Mouse (Mus musculus): ENCODE measurements around the gene Nek9.

Gene Nek9

GRCm38 (mm10) chr12:85346374-85346773, 7.2 kb upstream of the Nek9 start:
- peak; percentile 55 to 60 for DNase-seq

GRCm38 (mm10) chr12:85345559-85345958, 6.4 kb upstream of the Nek9 start:
- DNase-seq, result no peak

DNA sequence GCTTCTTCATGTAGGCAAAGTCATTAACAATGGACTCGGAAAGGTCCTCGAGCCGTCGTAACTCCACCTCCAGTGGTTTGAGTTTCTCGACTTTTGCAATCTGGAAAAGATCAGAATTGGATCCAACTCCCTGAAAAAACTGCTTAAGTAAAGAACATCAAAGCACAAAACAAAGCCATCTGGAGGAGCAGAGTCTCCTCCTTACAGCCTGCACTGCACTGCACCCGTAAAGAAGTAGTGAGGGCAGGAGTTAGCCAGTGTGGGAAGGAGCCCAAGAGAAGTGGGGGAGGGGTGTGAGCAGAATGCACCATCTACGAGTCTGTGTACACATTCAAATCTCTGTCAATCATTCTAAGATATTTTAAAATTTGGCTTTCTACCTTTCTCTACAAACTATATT, 5.1 kb upstream of the Nek9 start:
- no peak for DNase-seq

GRCm38 (mm10) chr12:85342310-85342709, 3.1 kb upstream of the Nek9 start:
- DNase-seq, result no peak

GRCm38 (mm10) chr12:85341131-85341530, 2.0 kb upstream of the Nek9 start:
- DNase-seq, result peak; percentile 19 to 24

DNA sequence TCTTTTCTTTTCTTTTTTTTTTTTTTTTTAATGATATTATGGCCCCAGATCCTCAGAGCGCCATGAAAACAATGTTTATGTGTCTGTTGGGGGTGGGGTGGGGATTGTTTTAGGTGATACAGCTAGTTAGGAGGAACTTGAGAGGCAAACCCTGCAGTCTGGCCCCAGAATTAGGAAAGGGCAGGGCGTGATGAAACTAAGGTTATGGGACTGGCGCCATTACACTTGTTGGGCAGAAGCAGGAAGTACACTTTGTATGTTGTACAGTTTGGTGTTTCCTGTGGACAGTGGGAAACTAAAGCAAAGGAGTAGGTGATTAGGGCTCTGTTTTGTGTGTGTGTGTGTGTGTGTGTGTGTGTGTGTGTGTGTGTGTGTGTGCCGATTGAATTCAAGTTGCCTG, 785 bp upstream of the Nek9 start:
- DNase-seq, result no peak

DNA sequence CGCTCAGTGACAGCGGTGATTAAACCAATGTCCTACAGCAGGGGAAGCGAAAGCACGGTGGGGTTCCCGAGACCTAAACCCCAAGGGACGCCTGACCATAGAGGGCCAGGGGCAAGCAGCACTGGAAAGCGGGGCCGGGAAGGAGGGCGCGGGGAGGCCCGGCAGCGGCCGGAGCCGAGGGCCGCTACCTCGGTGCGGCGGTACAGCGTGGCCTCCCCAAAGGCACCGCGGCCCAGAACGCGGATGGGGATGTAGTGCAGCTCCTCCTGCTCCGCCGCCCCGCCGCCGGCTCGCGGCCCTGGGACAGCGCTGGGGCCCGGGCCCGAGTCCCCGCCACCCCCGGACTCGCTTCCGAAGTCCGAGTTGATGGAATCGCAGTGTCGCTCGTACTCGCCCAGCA, 347 bp downstream of the Nek9 start:
- no peak for DNase-seq

GRCm38 (mm10) chr12:85337567-85338311, 1.4 kb downstream of the Nek9 start:
- DNase-seq, result no peak

- DNase-seq, result no peak
Observed at GRCm38 (mm10) chr12:85330153-85330552, 9.0 kb downstream of the Nek9 start.

GRCm38 (mm10) chr12:85308651-85309050, 30.5 kb downstream of the Nek9 start:
- peak; percentile 58 to 68 for DNase-seq

DNA sequence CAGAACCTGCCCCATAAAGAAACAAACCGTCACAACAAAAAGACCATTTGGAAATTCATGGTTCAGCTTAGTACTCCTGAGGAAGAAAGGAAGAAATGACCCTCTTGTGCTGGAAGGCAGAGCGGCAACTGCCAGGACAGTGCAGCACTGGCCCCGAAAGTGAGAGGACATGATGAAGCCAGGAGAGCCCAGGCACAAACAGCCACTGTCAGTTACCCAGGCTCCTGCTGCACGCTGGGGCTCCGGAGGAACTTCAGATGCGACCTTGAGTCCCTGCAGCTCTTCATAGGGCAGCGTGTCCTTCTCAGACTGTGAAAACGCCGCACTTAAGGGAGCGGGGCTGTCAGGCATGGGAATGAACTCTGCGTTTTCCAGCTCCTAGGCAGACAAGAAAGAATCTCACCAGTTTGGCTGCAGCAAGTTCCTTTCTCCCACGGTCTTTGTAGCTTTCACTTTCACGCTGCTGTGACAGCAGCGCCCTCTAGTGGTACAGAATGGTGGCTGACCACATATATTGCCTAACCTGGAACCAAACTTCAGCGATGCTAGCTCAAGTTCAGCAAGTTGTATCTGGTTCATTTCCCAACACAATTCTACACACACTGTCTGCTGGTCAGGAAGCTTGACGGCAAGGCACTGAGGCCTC, 33.8 kb downstream of the Nek9 start:
- peak; percentile 79 to 87 for DNase-seq

DNA sequence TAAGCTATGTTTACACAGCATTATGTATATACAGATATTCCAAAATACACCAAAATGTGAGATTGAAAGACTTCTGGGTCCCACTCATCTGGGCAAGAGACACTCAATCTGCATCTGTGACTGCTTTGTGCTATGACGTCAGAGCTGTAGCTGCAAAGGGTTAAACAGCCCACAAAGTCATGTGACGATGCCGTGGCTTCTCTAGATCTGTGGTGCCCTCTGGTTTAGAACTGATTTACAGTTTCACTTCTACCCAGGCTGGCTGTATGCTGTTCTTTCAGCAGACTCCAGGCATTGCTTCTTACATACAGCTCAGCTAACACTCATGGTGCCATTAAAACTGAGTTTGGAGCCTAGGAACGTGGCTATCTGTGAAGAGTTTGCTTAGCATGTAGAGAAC, 34.4 kb downstream of the Nek9 start:
- no peak for DNase-seq

DNA sequence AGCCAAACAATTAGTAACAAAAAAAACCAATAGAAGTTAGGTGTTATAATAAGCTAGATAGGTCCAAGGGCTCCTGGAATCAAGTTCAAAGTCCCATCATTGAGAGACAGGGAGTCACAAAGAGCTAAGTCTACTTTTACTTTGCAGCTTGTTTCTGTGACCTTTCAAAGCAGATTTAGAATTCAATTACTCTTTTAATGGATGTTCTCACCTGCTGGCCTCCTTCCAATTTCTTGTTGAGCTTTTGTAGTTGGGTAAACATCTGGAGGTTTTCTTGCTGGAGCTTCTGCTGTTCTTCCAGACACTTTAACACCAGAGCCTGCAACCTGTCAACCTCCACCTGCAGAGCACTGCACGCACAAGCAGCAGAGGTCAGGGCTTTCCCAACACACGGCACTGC, 35.9 kb downstream of the Nek9 start:
- DNase-seq, result no peak

DNA sequence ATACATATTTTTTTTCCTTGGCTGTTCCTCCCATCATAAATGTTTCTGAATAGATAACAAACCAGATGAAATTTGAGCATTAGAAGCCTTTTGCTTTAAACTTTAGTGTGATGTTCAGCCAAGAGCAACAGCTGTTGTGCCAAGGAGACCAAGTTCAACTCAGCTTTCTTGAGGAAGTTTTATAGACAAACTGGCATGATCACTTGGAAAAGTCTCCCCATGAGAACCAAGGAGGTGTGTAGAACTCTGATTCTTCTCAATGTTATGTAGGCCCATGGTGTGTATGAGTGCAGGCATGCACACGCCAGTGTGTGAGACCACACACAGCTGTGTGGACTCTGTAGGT, 40.4 kb downstream of the Nek9 start:
- no peak for DNase-seq

- DNase-seq, result no peak
Observed at GRCm38 (mm10) chr12:85298127-85298834, 40.9 kb downstream of the Nek9 start.

- DNase-seq, result no peak
Observed at GRCm38 (mm10) chr12:85297345-85297997, 41.7 kb downstream of the Nek9 start.

DNA sequence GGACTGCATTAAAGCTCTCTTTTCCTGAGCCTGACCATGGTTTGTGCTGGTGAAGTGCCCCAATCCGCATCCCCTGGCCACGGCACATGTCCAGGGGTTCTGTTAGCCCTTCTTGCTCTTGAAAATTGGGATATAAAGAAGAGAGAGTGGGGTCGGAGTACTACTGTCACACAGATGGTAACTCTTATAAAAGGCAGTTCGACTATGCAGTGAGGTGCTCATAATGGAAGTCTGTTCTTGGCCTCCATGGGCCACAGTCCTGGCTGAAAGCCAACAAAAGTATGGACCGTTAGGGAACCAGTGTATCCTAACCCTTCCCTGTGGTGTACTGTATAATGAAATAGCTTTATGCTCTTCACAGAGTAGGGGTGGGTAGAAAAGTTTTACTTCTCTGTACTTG, 42.2 kb downstream of the Nek9 start:
- DNase-seq, result no peak

GRCm38 (mm10) chr12:85295506-85295905, 43.7 kb downstream of the Nek9 start:
- no peak for DNase-seq

DNA sequence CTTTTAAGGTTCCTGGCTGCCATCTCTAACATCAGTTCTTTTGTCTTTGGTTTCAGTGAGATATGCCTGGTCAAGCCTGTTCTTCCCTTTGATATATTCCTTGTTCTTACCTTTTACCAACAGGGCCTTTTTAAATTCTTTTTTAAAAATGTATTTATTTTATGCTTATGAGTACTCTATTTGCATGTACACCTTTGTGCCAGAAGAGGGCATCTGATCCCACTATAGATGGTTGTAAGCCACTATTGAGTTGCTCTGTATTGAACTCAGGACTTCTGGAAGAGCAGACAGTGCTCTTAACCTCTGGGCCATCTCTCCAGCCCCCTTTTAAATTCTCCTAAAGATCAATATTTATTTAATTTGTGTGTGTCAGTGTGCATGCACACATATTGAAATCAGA, 46.3 kb downstream of the Nek9 start:
- DNase-seq, result no peak

DNA sequence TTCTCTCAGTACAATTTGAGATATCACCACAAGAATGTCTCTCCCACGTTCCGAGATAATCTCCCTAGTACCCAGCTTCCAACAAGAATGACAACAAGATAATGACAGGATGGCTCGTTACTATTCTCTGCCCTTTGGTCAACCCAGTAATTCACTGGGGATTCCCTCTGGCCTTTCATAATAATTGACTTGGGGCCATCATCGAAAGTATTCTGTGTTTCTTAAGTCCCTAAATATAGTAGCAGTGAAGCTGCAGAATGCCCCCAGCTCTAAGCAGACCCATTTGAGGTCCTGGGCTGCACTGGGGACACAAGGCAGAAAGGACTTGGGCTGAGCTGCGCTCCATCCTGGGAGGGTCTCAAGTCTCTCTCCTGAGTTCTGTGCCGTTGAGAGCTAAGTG, 46.9 kb downstream of the Nek9 start:
- no peak for DNase-seq

DNA sequence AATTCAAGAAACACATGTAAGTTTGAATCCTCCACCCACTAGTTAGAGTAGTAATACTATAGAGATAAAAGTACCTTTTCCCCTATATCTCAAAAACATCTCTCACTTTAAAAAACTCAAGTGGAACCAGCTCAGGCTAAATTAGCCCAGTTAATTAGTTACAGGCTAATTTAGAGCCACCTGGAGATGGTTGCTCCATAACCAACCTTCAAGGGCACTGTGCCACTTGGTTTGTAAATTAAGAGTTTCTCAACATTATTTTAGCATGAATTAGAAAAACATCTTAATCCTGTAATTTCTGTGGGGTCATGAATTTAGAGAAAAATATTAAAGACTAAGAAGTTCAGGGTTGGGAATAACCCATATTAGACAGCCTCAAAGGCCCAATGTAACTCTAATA, 47.6 kb downstream of the Nek9 start:
- DNase-seq, result no peak

DNA sequence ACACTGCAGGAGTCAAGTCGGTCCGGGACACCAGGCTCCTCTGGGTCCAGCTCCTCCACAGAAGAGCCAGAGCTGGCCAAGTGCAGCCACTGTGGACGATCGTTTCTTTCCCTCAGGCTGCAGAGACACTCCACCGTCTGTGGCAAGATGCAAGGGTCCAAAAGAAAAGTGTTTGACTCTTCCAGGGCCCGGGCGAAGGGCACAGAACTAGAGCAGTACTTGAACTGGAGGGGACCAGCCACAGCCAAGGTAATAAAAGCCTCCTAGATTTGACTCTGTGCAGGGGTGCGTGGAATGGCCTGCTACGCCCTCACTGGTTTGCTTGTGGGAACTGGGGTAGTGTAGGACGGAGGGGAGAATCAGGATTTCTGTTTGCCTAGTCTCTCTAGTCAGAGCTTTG, 48.5 kb downstream of the Nek9 start:
- no peak for DNase-seq

DNA sequence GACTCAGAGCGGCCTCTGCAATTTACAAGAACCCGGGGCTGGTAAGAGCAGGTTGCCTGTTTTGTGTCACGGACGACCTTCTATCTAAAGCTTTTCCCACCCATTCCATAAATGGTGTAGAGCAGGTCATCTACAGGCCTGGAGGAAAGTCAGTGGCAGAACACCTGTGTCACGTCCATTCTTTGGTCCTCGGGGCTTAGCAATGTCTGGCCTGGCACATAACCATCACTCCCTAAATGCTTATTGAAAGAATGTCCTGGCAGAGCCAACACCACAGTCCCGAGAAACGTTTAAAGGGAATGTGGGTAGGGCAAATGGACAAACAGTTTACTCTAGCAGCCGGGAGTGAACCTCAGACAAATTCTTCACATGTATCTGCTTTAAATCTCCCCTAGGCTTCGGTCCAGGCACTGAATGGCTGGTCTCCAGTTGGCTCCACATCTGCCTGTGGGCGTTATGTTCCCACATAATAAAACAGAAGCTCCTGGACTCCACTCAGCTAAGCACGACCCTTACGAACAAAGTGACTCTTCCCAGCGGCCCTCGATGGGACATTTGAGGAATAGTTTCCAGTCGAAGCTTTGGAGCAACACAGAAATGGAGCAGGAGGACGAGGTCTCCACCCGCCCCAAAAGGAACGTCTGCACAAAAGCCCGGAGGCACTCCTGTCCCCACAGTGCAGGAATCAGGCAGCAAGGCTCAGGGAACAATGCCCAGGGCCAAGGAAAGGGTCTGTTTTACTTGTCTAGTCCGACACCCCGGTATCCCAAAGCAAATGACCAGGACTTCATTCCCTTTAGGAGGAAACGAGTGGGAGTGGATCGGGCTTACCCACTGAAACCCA, 49.8 kb downstream of the Nek9 start:
- DNase-seq, result no peak
